Mouse (Mus musculus): ENCODE measurements at regions not wholly inside any gene's neighbourhood (a gene's known extent, or its start where the extent isn't known, plus 50 kb on each side); places are given as distances from the start of the nearest gene placed in this dataset.

GRCm38 (mm10) chr8:49035970-49036700 is 192.4 kb upstream of the Tenm3 start:
- TF ChIP-seq POLR2A (IDR thresholded peaks at IDR 0.05; ENCODE audit: insufficient read depth, low read length) (no peak), CTCF (IDR thresholded peaks at IDR 0.05; ENCODE audit: low read depth, low read length) (no peak)
